Mouse (Mus musculus) stomach, embryonic 15.5 days (tissue): ENCODE measurements around the gene Frmd4b. TPM values are rescaled to one million over a fixed set of nuclear protein-coding genes. Genes with fewer than 3 reads are reported as not detected.
A peak's percentile ranks its signal among the peaks of the same experiment; 100 is the strongest.

Source experiments
- ATAC-seq: fragments of 200-750 bp; cut with Nextera tagmentation; 2 replicates; pipeline ENCODE4 v1.8.0; 2017; ENCODE audit warnings: low read depth, moderate number of reproducible peaks, moderate TSS enrichment; ENCODE audit not compliant: insufficient read depth, low FRiP score
- H3K27ac ChIP-seq: fragments of 300-500 bp; sonication (generic); 2 replicates; pipeline ENCODE4 v1.5.1; 2015; ENCODE audit warnings: mild to moderate bottlenecking, inconsistent platforms
- H3K27me3 ChIP-seq: fragments of 300-500 bp; sonication (generic); replicated peaks from 2 replicates; pipeline ENCODE4 v1.6.1; 2015; ENCODE audit warnings: inconsistent platforms
- H3K36me3 ChIP-seq: fragments of 300-500 bp; sonication (generic); 2 replicates; pipeline ENCODE4 v1.6.1; 2015; ENCODE audit warnings: inconsistent platforms
- H3K4me1 ChIP-seq: fragments of 300-500 bp; sonication (generic); 2 replicates; pipeline ENCODE4 v1.6.1; 2015; ENCODE audit warnings: inconsistent platforms
- H3K4me2 ChIP-seq: fragments of 300-500 bp; sonication (generic); 2 replicates; pipeline ENCODE4 v1.6.1; 2015; ENCODE audit warnings: mild to moderate bottlenecking, inconsistent platforms
- H3K4me3 ChIP-seq: fragments of 300-500 bp; sonication (generic); replicated peaks from 2 replicates; pipeline ENCODE4 v1.5.1; 2015; ENCODE audit warnings: inconsistent platforms
- H3K9ac ChIP-seq: fragments of 300-500 bp; sonication (generic); 2 replicates; pipeline ENCODE4 v1.6.1; 2015; ENCODE audit warnings: inconsistent platforms
- H3K9me3 ChIP-seq: fragments of 300-500 bp; sonication (generic); 2 replicates; pipeline ENCODE4 v1.6.1; 2016; ENCODE audit warnings: inconsistent platforms
- WGBS: fragments of 180-500 bp; shearing (Covaris S2); methylation state at CpG from one replicate; pipeline ENCODE4 v1.1.7; 2015; 5-methylcytosine and 5-hydroxymethylcytosine counted together
- polyA plus RNA-seq: library from polyadenylated mRNA; unstranded; fragments of >200 nt; fragmentation: Nextera tagmentation; extraction: Ambion mirVana; gene quantifications from 2 replicates; pipeline ENCODE4 v1.2.1, GENCODE M21; 2015

Frmd4b gene
- polyA plus RNA-seq, 1 experiment from 2014 or later: 14.6 TPM

DNA sequence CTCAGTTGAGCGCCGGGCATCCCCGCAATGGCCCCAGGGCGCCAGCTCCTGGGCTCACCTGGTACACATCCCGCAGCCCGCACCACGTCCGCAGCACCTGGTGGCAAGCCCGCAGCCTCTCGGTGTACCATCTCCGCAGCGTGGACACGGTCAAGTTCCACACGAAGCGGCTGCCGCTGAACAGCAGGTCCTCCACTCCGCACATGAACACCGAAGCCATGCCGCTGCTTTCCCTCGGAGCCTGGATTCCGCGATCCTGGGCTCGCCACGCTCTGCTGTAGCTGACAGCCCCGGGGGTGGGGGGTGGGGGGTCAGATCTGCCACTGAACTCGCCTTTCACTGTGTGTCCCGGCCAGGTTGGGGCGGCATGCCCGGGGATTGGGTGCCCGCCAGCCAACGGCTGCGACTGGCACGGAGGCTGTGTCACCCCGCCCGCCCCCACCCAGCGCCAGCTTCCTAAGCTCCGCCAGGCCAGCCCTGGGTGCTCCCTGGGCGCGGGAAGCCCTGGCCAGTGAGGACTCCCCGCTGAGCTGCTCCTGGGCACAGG is 129.7 kb downstream of the Frmd4b start:
- no peak overlapping the region for H3K27ac ChIP-seq
- 2% methylated on average over 40 of the region's 40 CpGs for WGBS
- H3K4me2 ChIP-seq: peak overlapping the region; percentile 96
- peak; percentile 78; the same call in 1 of the 2 replicates for ATAC-seq
- peak overlapping the region; percentile 48 for H3K4me3 ChIP-seq
- H3K36me3 ChIP-seq: no peaks in the 10 kb centered on the region
- H3K4me1 ChIP-seq: peaks cover 17% of the 10 kb centered on the region
- H3K9ac ChIP-seq: peak overlapping the region; percentile 27; the same call in 1 of the 2 replicates
- no peaks in the 10 kb centered on the region for H3K9me3 ChIP-seq
- H3K27me3 ChIP-seq: peaks cover 12% of the 10 kb centered on the region; the same call in 1 of the 2 replicates

DNA sequence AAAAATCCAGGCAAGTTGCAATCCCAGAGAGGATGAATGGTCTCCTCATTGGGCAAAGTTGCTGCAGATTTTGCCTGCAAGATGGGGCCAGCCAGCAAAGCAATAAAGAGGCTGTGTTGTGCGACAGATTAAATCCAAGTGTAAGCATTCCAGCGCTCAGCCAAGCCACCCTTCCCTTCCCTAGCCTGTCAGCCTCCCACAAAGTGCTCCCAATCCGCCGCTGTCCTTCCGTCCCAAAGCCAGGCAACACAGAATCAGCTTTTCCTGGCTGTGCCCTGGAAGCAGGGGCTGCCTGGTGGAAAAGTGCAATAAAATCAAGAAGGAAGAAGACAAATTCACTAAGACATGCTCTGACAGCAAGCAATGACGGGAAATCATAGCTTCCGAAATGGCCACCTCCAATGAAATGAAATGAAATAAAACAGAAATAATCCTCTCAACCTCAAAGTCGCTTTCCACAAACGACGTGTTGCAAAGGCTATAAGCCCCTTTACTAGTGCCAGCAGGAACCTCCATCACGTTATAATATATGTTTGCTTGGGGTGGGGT is 130.5 kb downstream of the Frmd4b start:
- Histone ChIP-seq H3K4me1 (peaks cover 17% of the 10 kb centered on the region), H3K4me2 (peak overlapping the region; percentile 96), H3K9ac (no peak overlapping the region), H3K36me3 (no peaks in the 10 kb centered on the region), H3K27me3 (peaks cover 12% of the 10 kb centered on the region; the same call in 1 of the 2 replicates), H3K4me3 (peak overlapping the region; percentile 48), H3K9me3 (no peaks in the 10 kb centered on the region), H3K27ac (no peak overlapping the region)
- WGBS: 12% methylated on average over 11 of the region's 11 CpGs
- ATAC-seq: no peak

DNA sequence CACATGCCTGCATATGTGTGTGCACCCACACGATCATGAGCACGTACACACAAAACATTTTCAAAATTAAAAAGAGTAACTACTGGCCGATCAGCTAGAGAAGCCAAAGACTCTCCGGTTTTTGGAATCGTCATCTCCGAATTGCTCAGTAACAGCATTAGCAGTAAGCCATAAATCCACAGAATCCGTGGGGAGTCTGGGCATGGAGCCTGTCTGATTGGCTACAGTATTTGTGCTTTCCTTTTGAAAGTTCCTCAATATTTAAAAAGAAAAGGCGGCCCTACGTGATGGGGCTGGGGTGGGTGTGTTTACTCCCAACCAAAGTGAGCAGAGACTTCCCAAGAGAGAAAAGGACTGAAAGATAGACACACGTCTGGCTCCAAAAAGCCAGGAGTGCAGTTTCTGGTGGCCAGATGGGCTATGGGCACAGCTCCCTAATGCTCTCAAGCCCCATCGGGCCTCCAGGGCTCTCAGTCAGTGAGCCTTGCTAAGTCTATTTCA is 131.4 kb downstream of the Frmd4b start:
- no peak for ATAC-seq
- Histone ChIP-seq H3K4me1 (peaks cover 17% of the 10 kb centered on the region), H3K4me2 (no peak overlapping the region), H3K9ac (no peak overlapping the region), H3K36me3 (no peaks in the 10 kb centered on the region), H3K27me3 (peaks cover 12% of the 10 kb centered on the region; the same call in 1 of the 2 replicates), H3K27ac (no peak overlapping the region), H3K9me3 (no peaks in the 10 kb centered on the region), H3K4me3 (no peak overlapping the region)
- 72% methylated on average over 11 of the region's 11 CpGs for WGBS

DNA sequence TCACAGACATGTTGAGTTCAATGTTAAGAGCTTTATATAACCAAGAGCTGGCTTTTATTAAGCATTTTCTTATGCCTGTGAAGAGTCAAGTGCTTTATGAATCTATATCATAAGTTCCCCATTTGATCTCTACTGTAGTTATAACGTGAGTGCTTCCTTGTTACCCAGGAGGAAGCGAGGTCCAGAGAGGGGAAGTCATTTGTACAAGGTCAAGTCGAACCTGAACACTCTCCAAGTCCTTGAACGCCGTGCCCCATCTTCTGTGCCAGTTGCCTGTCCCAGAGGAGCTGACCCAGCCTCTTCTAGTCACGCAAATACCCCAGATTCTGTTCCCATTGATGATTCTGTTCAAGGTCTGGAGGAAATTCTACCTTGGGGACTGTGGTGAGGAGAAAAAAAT is 135.4 kb downstream of the Frmd4b start:
- H3K9me3 ChIP-seq: no peaks in the 10 kb centered on the region
- no peak overlapping the region for H3K4me3 ChIP-seq
- no peak overlapping the region for H3K4me2 ChIP-seq
- 70% methylated on average over 6 of the region's 6 CpGs for WGBS
- no peak overlapping the region for H3K9ac ChIP-seq
- H3K4me1 ChIP-seq: 0 out of 2 replicates have a peak, but pooled peaks cover 3% of the 10 kb centered on the region
- ATAC-seq: no peak
- H3K27me3 ChIP-seq: peaks cover 8% of the 10 kb centered on the region; the same call in 1 of the 2 replicates
- no peak overlapping the region for H3K27ac ChIP-seq
- H3K36me3 ChIP-seq: no peaks in the 10 kb centered on the region

DNA sequence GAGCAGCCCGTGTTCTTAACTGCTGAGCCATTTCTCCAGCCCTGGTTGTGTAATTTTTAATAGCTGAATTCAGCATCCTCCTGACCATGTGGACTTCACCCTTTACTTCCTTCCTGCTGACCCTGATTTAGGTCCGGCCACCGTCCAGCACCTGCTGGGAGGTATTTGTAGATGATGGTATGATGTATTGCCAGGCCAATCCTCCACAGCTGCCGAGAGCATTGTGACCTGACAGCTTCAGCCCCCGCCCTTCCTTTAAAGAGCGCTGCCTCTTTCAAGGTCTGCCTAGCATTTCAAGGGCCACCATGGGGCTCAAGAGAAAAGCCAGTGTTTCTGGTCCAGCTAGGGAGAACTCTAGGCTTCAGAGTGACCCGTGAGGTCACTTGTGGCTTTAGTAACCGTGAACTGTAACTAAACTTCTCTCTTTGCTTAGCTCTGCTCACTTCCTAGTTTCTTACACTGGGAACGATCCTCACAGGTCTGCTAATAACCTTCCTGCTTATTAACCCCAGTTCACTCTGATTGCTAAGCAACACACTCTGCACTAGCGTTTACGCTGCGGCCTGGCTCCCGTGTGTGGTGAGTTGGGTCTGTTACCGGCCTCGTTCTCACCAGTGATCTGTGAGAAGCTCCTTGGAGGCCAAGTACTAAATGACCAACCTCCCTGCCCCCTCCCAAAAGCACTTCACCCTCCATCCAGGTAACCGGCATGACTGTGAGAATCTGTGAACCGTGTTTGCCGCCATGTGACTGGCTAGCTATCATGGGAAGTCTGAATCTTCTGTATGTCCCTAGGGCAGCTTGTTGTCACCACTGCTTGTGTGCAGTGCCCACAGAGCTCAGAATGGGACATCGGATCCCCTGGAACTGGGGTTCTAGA is 138.1 kb downstream of the Frmd4b start:
- no peak overlapping the region for H3K4me3 ChIP-seq
- 59% methylated on average over 19 of the region's 19 CpGs for WGBS
- ATAC-seq: no peak
- no peaks in the 10 kb centered on the region for H3K9me3 ChIP-seq
- no peaks in the 10 kb centered on the region for H3K4me1 ChIP-seq
- H3K9ac ChIP-seq: no peak overlapping the region
- H3K36me3 ChIP-seq: no peaks in the 10 kb centered on the region
- no peak overlapping the region for H3K4me2 ChIP-seq
- no peak overlapping the region for H3K27ac ChIP-seq
- no peaks in the 10 kb centered on the region for H3K27me3 ChIP-seq

DNA sequence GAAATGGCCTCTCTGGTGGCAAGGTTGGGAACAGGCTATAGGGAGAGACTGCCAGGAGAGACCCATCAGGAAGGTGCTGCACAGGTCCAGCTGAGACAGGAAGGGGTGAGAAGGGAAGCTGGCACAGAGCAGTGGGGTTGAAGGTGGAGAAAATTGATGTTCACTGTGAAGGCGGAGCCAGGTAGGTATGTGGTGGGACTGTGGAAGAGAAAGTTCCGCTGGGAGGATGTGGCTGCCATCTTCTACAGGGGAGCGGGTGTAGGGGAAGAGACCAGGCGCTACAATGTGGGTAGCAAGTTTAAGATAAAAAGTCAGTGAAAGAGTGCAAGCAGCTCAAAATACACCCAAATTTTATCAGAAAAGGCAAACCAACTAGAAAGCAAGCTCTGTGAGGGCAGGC is 143.7 kb downstream of the Frmd4b start:
- ATAC-seq: no peak
- H3K9me3 ChIP-seq: no peaks in the 10 kb centered on the region
- no peak overlapping the region for H3K4me3 ChIP-seq
- H3K4me1 ChIP-seq: no peaks in the 10 kb centered on the region
- H3K9ac ChIP-seq: no peak overlapping the region
- WGBS: 87% methylated on average over 4 of the region's 4 CpGs
- H3K36me3 ChIP-seq: no peaks in the 10 kb centered on the region
- H3K27me3 ChIP-seq: no peaks in the 10 kb centered on the region
- no peak overlapping the region for H3K4me2 ChIP-seq
- no peak overlapping the region for H3K27ac ChIP-seq

DNA sequence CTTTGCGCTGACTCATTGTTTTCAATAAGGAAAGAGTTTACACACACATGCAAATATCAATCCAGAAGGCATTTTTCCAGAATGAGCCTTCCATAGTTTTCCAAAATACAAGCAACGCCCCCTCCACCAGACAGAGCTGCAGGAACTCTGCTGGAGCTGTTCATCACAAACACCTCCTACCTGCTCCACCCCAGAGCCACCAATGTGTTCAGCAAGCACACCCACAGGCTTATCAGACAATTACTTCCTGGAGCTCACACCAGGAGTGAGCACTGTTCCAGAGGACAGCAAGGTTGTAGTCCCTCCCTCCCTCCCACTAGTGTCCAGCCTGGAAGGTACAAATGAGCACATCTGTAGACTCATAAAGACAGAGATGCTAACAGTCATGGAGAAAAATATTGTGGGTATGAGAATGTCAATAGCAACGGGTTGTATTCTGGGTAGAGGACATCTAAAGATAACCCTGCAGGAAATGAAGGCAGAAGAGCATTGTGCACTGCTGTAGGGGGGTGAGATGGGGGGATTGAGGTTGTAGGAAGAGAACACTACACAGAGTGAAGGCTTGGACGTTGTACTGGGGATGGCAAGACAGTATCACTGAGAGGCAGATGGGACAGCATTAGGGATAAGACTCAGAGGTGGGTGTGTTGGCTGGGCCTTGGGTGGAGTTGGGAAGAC is 144.3 kb downstream of the Frmd4b start:
- Histone ChIP-seq H3K9ac (no peak overlapping the region), H3K4me1 (no peaks in the 10 kb centered on the region), H3K27me3 (no peaks in the 10 kb centered on the region), H3K36me3 (no peaks in the 10 kb centered on the region), H3K4me2 (no peak overlapping the region), H3K27ac (no peak overlapping the region), H3K9me3 (no peaks in the 10 kb centered on the region), H3K4me3 (no peak overlapping the region)
- no peak for ATAC-seq
- WGBS: 79% methylated on average over 4 of the region's 4 CpGs

DNA sequence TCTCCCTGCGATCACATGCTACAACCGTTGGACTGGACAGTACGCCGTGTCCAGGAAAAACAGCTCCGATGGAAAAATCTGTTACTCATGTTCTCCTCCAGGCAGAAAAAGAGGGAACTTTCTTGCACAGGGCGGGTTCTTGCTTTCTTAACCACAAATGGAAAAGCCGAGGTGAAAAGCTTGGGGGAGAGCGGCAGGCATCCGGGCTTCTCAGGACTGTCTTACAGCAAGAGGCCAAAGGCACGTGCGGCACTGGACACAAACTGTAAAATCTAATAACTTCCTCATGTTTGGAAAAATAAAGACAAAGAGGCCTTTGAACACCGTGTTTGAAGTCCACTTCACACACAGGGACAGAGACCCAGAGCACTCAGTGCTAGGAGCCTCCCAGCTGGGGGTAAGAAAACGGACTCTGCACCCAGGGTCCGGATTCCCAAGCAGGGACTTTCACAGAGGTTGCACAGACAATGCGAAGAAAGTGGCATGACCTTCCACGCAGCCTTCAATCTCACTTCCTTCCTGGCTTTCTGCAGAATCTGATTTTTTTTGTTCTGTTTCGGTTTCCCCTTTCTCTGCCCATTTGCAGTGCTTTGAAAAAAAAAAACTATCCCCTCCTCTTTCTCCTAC is 153.3 kb downstream of the Frmd4b start:
- no peak for ATAC-seq
- Histone ChIP-seq H3K9me3 (no peaks in the 10 kb centered on the region), H3K36me3 (no peaks in the 10 kb centered on the region), H3K27me3 (no peaks in the 10 kb centered on the region), H3K27ac (peak overlapping the region; percentile 55; the same call in 1 of the 2 replicates), H3K4me1 (no peaks in the 10 kb centered on the region), H3K4me3 (no peak overlapping the region), H3K9ac (no peak overlapping the region), H3K4me2 (no peak overlapping the region)
- WGBS: 55% methylated on average over 17 of the region's 17 CpGs

DNA sequence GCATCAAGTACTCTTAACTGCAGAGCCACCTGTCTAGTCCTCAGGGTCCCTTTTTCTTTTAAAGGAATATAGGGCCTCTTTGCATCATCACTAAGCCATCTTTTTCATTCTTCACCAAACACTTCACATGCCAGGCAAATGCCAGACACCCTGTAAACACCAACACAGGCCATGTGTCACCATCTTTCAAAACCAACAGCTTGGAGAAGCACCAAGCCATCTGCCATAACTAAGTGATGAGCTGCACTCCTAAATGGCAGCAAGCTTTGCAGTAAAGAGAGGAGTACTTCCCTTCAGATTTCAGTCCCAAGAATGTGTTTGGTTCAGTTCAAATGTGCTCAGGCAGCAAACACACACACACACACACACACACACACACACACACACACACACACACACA is 154.9 kb downstream of the Frmd4b start:
- H3K36me3 ChIP-seq: no peaks in the 10 kb centered on the region
- H3K4me1 ChIP-seq: no peaks in the 10 kb centered on the region
- H3K9me3 ChIP-seq: no peaks in the 10 kb centered on the region
- no peak overlapping the region for H3K4me2 ChIP-seq
- H3K9ac ChIP-seq: no peak overlapping the region
- H3K27me3 ChIP-seq: no peaks in the 10 kb centered on the region
- H3K4me3 ChIP-seq: no peak overlapping the region
- no peak overlapping the region for H3K27ac ChIP-seq
- no peak for ATAC-seq

DNA sequence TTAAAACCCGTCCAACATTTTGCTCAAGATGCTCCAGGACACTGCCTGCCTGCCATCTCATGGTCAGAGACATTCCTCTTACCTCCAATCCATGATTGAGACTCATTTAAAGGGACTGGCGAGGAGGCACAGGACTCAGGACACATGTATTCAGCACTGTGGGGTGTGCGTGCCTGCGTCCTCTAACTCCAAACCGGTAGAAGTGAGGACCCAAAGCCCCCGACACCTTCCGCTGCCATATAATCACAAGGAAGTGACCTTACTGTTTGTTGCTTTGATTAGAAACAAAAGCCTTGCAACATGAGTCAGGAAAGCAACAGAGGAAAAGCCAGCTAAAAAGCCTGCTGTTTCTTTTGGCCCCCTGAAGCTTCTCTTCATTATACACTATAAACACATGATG is 158.2 kb downstream of the Frmd4b start:
- no peak overlapping the region for H3K27ac ChIP-seq
- no peaks in the 10 kb centered on the region for H3K4me1 ChIP-seq
- no peak for ATAC-seq
- no peaks in the 10 kb centered on the region for H3K9me3 ChIP-seq
- H3K9ac ChIP-seq: no peak overlapping the region
- H3K4me2 ChIP-seq: no peak overlapping the region
- 74% methylated on average over 7 of the region's 7 CpGs for WGBS
- no peaks in the 10 kb centered on the region for H3K36me3 ChIP-seq
- no peaks in the 10 kb centered on the region for H3K27me3 ChIP-seq
- H3K4me3 ChIP-seq: no peak overlapping the region

DNA sequence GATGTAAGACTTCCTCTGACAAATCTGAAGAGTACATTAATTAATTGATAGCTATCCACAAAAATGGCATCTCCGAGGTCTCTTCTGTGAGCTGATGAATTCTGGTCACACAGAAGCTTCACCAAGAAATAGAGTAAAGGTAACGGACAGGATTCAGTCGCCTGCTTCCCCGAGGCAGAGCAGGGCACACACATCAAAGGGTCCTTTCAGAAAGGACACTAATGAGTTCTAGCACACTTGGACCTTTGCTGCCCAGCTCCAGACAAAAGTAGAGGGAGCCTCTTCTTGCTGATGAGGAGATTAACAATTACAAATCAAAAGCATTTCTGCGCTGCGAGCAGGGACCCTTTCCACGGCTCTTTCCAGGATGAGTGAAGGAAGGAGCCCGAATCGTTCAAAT is 159.0 kb downstream of the Frmd4b start:
- no peaks in the 10 kb centered on the region for H3K9me3 ChIP-seq
- H3K36me3 ChIP-seq: no peaks in the 10 kb centered on the region
- ATAC-seq: no peak
- no peak overlapping the region for H3K4me3 ChIP-seq
- no peaks in the 10 kb centered on the region for H3K27me3 ChIP-seq
- peak overlapping the region; percentile 21; the same call in 1 of the 2 replicates for H3K27ac ChIP-seq
- H3K4me1 ChIP-seq: no peaks in the 10 kb centered on the region
- no peak overlapping the region for H3K9ac ChIP-seq
- 56% methylated on average over 9 of the region's 9 CpGs for WGBS
- no peak overlapping the region for H3K4me2 ChIP-seq
